Mouse (Mus musculus) MEL (cell line): ENCODE measurements at regions not wholly inside any gene's neighbourhood (a gene's known extent, or its start where the extent isn't known, plus 50 kb on each side); places are given as distances from the start of the nearest gene placed in this dataset.

Source experiments
- DNase-seq: peaks from one replicate; pipeline ENCODE4 v3.0.0; 2011; ENCODE audit warnings: low read depth, low spot score
- H3K27ac ChIP-seq: 2 replicates; pipeline ENCODE4 v1.5.1; 2012; ENCODE audit warnings: low read depth, mild to moderate bottlenecking, control low read depth, low read length, moderate library complexity; ENCODE audit not compliant: control insufficient read depth
- H3K27me3 ChIP-seq, 2 experiments: fragments of 150-350 bp in 1 of 2; sonication (generic) in 1 of 2; 2 replicates each; pipeline ENCODE4 v1.6.1; 2012; ENCODE audit warnings: low read length in 2 of 2, mild to moderate bottlenecking in 2 of 2, improper control_type of control experiment in 1 of 2, moderate library complexity in 1 of 2; ENCODE audit not compliant: insufficient read depth in 2 of 2, control insufficient read depth in 1 of 2
- H3K36me3 ChIP-seq, 2 experiments: 2 replicates each; pipeline ENCODE4 v1.6.1; 2012 to 2014; ENCODE audit warnings: low read length in 2 of 2, improper control_type of control experiment in 1 of 2, inconsistent platforms in 1 of 2, mild to moderate bottlenecking in 1 of 2; ENCODE audit not compliant: insufficient read depth in 2 of 2, control insufficient read depth in 1 of 2
- H3K4me1 ChIP-seq, 2 experiments: fragments of 150-350 bp in 1 of 2; sonication (generic) in 1 of 2; 2 replicates each; pipeline ENCODE4 v1.6.1; 2012; ENCODE audit warnings: low read length in 2 of 2, improper control_type of control experiment in 1 of 2, mild to moderate bottlenecking in 1 of 2; ENCODE audit not compliant: insufficient read depth in 2 of 2, control insufficient read depth in 1 of 2
- H3K4me3 ChIP-seq, 2 experiments: fragments of 150-350 bp in 1 of 2; sonication (generic) in 1 of 2; 2 replicates each; pipeline ENCODE4 v1.5.1; 2012; ENCODE audit warnings: low read depth in 2 of 2, low read length in 2 of 2, mild to moderate bottlenecking in 2 of 2, moderate library complexity in 2 of 2, control low read depth in 1 of 2, improper control_type of control experiment in 1 of 2; ENCODE audit not compliant: control insufficient read depth in 1 of 2, insufficient read depth in 1 of 2
- H3K79me2 ChIP-seq: 2 replicates; pipeline ENCODE4 v1.6.1; 2012; ENCODE audit warnings: mild to moderate bottlenecking, low read length, moderate library complexity; ENCODE audit not compliant: control insufficient read depth, poor library complexity, insufficient read depth
- H3K9ac ChIP-seq: 2 replicates; pipeline ENCODE4 v1.6.1; 2012; ENCODE audit warnings: low read depth, mild to moderate bottlenecking, control low read depth, low read length, moderate library complexity; ENCODE audit not compliant: control insufficient read depth, poor library complexity, severe bottlenecking
- H3K9me3 ChIP-seq: fragments of 150-350 bp; sonication (generic); replicated peaks from 2 replicates; pipeline ENCODE4 v1.6.1; 2012; ENCODE audit warnings: mild to moderate bottlenecking, low read length, improper control_type of control experiment, moderate library complexity; ENCODE audit not compliant: insufficient read depth
- BHLHE40 ChIP-seq: IDR thresholded peaks from 2 replicates; pipeline ENCODE4 v1.6.1; 2012; ENCODE audit warnings: low read depth, mild to moderate bottlenecking, inconsistent platforms, low read length, improper control_type of control experiment, borderline replicate concordance
- CHD2 ChIP-seq: IDR thresholded peaks from 2 replicates; pipeline ENCODE4 v1.6.1; 2011; ENCODE audit warnings: low read length, improper control_type of control experiment
- E2F4 ChIP-seq: IDR thresholded peaks from 2 replicates; pipeline ENCODE4 v1.6.1; 2011; ENCODE audit warnings: low read depth, low read length, improper control_type of control experiment, borderline replicate concordance
- ELF1 ChIP-seq: IDR thresholded peaks from 2 replicates; pipeline ENCODE4 v1.6.1; 2014; ENCODE audit warnings: low read depth, mild to moderate bottlenecking, inconsistent platforms, low read length, improper control_type of control experiment, moderate library complexity
- EP300 ChIP-seq, 2 experiments: IDR thresholded peaks; 2 replicates each; pipeline ENCODE4 v1.6.1; 2011; ENCODE audit warnings: improper control_type of control experiment in 2 of 2, low read length in 2 of 2, low read depth in 1 of 2, mild to moderate bottlenecking in 1 of 2
- ETS1 ChIP-seq: IDR thresholded peaks from 2 replicates; pipeline ENCODE4 v1.6.1; 2012; ENCODE audit warnings: low read depth, mild to moderate bottlenecking, inconsistent platforms, low read length, improper control_type of control experiment, moderate library complexity
- GABPA ChIP-seq: IDR thresholded peaks from 2 replicates; pipeline ENCODE4 v1.6.1; 2012; ENCODE audit warnings: low read depth, mild to moderate bottlenecking, inconsistent platforms, low read length, improper control_type of control experiment, moderate library complexity
- GATA1 ChIP-seq: IDR thresholded peaks from 2 replicates; pipeline ENCODE4 v1.6.1; 2011; ENCODE audit warnings: low read depth, low read length, improper control_type of control experiment
- JUND ChIP-seq: IDR thresholded peaks from 2 replicates; pipeline ENCODE4 v1.6.1; 2011; ENCODE audit warnings: low read depth, mild to moderate bottlenecking, improper control_type of control experiment, low read length
- MAFK ChIP-seq: IDR thresholded peaks from 2 replicates; pipeline ENCODE4 v1.6.1; 2011; ENCODE audit warnings: low read depth, mild to moderate bottlenecking, low read length, improper control_type of control experiment, borderline replicate concordance
- MAZ ChIP-seq: IDR thresholded peaks from 2 replicates; pipeline ENCODE4 v1.6.1; 2012; ENCODE audit warnings: low read depth, mild to moderate bottlenecking, inconsistent platforms, low read length, improper control_type of control experiment
- MYB ChIP-seq: IDR thresholded peaks from 2 replicates; pipeline ENCODE4 v1.6.1; 2011; ENCODE audit warnings: mild to moderate bottlenecking, low read depth, low read length, improper control_type of control experiment
- NRF1 ChIP-seq: IDR thresholded peaks from 2 replicates; pipeline ENCODE4 v1.6.1; 2014; ENCODE audit warnings: low read depth, mild to moderate bottlenecking, inconsistent platforms, low read length, improper control_type of control experiment, moderate library complexity; ENCODE audit not compliant: poor library complexity, insufficient read depth, severe bottlenecking
- TAL1 ChIP-seq: IDR thresholded peaks from 2 replicates; pipeline ENCODE4 v1.6.1; 2012; ENCODE audit warnings: mild to moderate bottlenecking, inconsistent platforms, low read length, moderate library complexity, mixed read lengths
- TBP ChIP-seq: IDR thresholded peaks from 2 replicates; pipeline ENCODE4 v1.8.0; 2011; ENCODE audit warnings: low read depth, low read length, improper control_type of control experiment
- ZC3H11A ChIP-seq: IDR thresholded peaks from 2 replicates; pipeline ENCODE4 v1.6.1; 2012; ENCODE audit warnings: low read depth, mild to moderate bottlenecking, inconsistent platforms, low read length, improper control_type of control experiment
- ZKSCAN1 ChIP-seq: IDR thresholded peaks from 2 replicates; pipeline ENCODE4 v1.6.1; 2012; ENCODE audit warnings: low read depth, mild to moderate bottlenecking, inconsistent platforms, low read length, improper control_type of control experiment, moderate library complexity

- H3K27ac ChIP-seq: no peak overlapping the region
- H3K79me2 ChIP-seq: no peaks in the 10 kb centered on the region
- no peaks in the 10 kb centered on the region for H3K27me3 ChIP-seq
- H3K9me3 ChIP-seq: no peaks in the 10 kb centered on the region
- no peak for DNase-seq
- no peak overlapping the region for H3K4me3 ChIP-seq
- H3K36me3 ChIP-seq: no peaks in the 10 kb centered on the region
- TF ChIP-seq TAL1: no peak
- TF ChIP-seq, all 39 proteins: peak for 0
- no peak overlapping the region for H3K9ac ChIP-seq
- H3K4me1 ChIP-seq: no peaks in the 10 kb centered on the region
Observed at GRCm38 (mm10) chr15:38129330-38129729, 704.0 kb downstream of the 4930447A16Rik start.

GRCm38 (mm10) chr15:38129861-38130631 lies 704.7 kb downstream of the 4930447A16Rik start:
- TF ChIP-seq ELF1: no peak
- TF ChIP-seq E2F4: no peak
- no peak for TF ChIP-seq CHD2
- no peak for TF ChIP-seq MAFK
- no peak for TF ChIP-seq MYB
- no peak for TF ChIP-seq MAZ
- TF ChIP-seq ZC3H11A: no peak
- no peak for TF ChIP-seq GABPA
- TF ChIP-seq ETS1: no peak
- TF ChIP-seq EP300 (IDR thresholded peaks at IDR 0.05; ENCODE audit: low read depth in 1 of 2, low read length in 2 of 2): no peak
- no peaks in the 10 kb centered on the region for H3K9me3 ChIP-seq
- no peak for DNase-seq
- H3K27ac ChIP-seq: no peak overlapping the region
- H3K4me3 ChIP-seq: no peak overlapping the region
- H3K36me3 ChIP-seq: no peaks in the 10 kb centered on the region
- no peaks in the 10 kb centered on the region for H3K27me3 ChIP-seq
- no peaks in the 10 kb centered on the region for H3K4me1 ChIP-seq
- H3K9ac ChIP-seq: no peak overlapping the region
- H3K79me2 ChIP-seq: no peaks in the 10 kb centered on the region

- H3K4me1 ChIP-seq: no peaks in the 10 kb centered on the region
- DNase-seq: no peak
- no peaks in the 10 kb centered on the region for H3K36me3 ChIP-seq
- no peak overlapping the region for H3K4me3 ChIP-seq
- no peaks in the 10 kb centered on the region for H3K27me3 ChIP-seq
- H3K9me3 ChIP-seq: no peaks in the 10 kb centered on the region
- H3K9ac ChIP-seq: no peak overlapping the region
- no peaks in the 10 kb centered on the region for H3K79me2 ChIP-seq
- H3K27ac ChIP-seq: no peak overlapping the region
- TF ChIP-seq CHD2 (no peak), JUND (no peak), BHLHE40 (no peak), TBP (no peak), GATA1 (no peak), ZKSCAN1 (no peak), NRF1 (no peak), MAFK (no peak)
Observed at GRCm38 (mm10) chr15:38130632-38131028, 705.3 kb downstream of the 4930447A16Rik start.
